Mouse (Mus musculus): Measurements from ENCODE around the gene Wdr31. TPM values are rescaled to one million over a fixed set of nuclear protein-coding genes. Genes with fewer than 3 reads are reported as not detected.

Gene Wdr31
- total and polyA plus RNA-seq, 3 experiments = 3.0 to 5.0 (median 3.8) TPM

- no peak for TF ChIP-seq TBP (conservative IDR thresholded peaks at IDR 0.05; ENCODE audit: low read depth, low read length)
- TF ChIP-seq PAX5 (IDR thresholded peaks at IDR 0.05; ENCODE audit: low read length) = no peak
Measured at GRCm38 (mm10) chr4:62518416-62519121, 47.9 kb upstream of the Wdr31 start (continued).

- dilution Hi-C loops (cut with MboI; ENCODE audit: extremely low pct_ligation_motif_present, extremely low pct_unique_long_range_greater_than_20kb, low sequenced_read_pairs) (no loop called here), in situ Hi-C loops (cut with MboI; ENCODE audit: low pct_ligation_motif_present, low pct_unique_long_range_greater_than_20kb, low sequenced_read_pairs) (loop anchor here (10.0 kb wide), 1 partner anchor 173 kb away; no protein-coding TSS in a partner anchor)
- no peaks in the 10 kb centered on the region for H3K9me3 ChIP-seq (replicated peaks; ENCODE audit: low read length)
- DNase-seq (ENCODE audit: extremely low read depth) = no peak
- peak overlapping the region; percentile 89 for H3K9ac ChIP-seq (ENCODE audit: insufficient read depth, low read depth)
- no peak overlapping the region for H3K27ac ChIP-seq (ENCODE audit: insufficient read depth, low read depth)
- H3K4me3 ChIP-seq (replicated peaks in 1 of 3; ENCODE audit: low read depth in 2 of 3, low read length in 2 of 3, poor library complexity in 1 of 3) = peak overlapping the region in 2 of 3 experiments; percentile 61 to 83
- no peaks in the 10 kb centered on the region; the same call in 1 of the 2 replicates for H3K79me2 ChIP-seq (replicated peaks; ENCODE audit: control insufficient read depth, extremely low read depth, insufficient read depth, poor library complexity, severe bottlenecking)
- peaks cover 9 to 42% of the 10 kb centered on the region in 2 experiments for H3K4me1 ChIP-seq (ENCODE audit: control insufficient read depth in 1 of 2, insufficient read depth in 2 of 2)
- TF ChIP-seq MXI1 (IDR thresholded peaks at IDR 0.05; ENCODE audit: low read depth, low read length) (peak; percentile 45; the same call in 1 of the 2 replicates), TCF12 (IDR thresholded peaks at IDR 0.05; ENCODE audit: low read depth, low read length) (no peak), IRF4 (IDR thresholded peaks at IDR 0.05; ENCODE audit: low read depth, low read length) (no peak), NRF1 (IDR thresholded peaks at IDR 0.05; ENCODE audit: low read depth, low read length) (no peak), ETS1 (conservative IDR thresholded peaks at IDR 0.05; ENCODE audit: low read depth, low read length) (no peak), TBP (conservative IDR thresholded peaks at IDR 0.05; ENCODE audit: low read depth, low read length) (no peak), USF2 (conservative IDR thresholded peaks at IDR 0.05; ENCODE audit: low read depth, low read length) (no peak), RCOR1 (conservative IDR thresholded peaks at IDR 0.05; ENCODE audit: low read depth, low read length) (no peak), SIN3A (IDR thresholded peaks at IDR 0.05; ENCODE audit: low read length) (no peak), ZKSCAN1 (IDR thresholded peaks at IDR 0.05; ENCODE audit: borderline replicate concordance, low read depth, low read length) (no peak), EP300 (IDR thresholded peaks at IDR 0.05; ENCODE audit: low read length) (no peak), RAD21 (IDR thresholded peaks at IDR 0.05; ENCODE audit: low read depth, low read length) (no peak), MAX (IDR thresholded peaks at IDR 0.05; ENCODE audit: low read length) (no peak), ZNF384 (IDR thresholded peaks at IDR 0.05; ENCODE audit: low read depth, low read length) (0 out of 2 replicates have a peak, but pooled peaks have one; percentile 8)
- H3K27me3 ChIP-seq (replicated peaks) = no peaks in the 10 kb centered on the region
- peaks cover 13 to 39% of the 10 kb centered on the region in 2 experiments for H3K36me3 ChIP-seq (replicated peaks in 1 of 2; ENCODE audit: control insufficient read depth in 1 of 2, insufficient read depth in 1 of 2, low read length in 1 of 2)
- peak overlapping the region; percentile 92 for H3K4me2 ChIP-seq (ENCODE audit: insufficient read depth, low read depth, poor library complexity, severe bottlenecking)
Measured at GRCm38 (mm10) chr4:62517538-62518415, 47.1 kb upstream of the Wdr31 start.
